Mouse (Mus musculus) neural tube, embryonic 10.5 days (tissue): ENCODE results near the gene Lrrc1.

Experiments
- DNase-seq: peaks from one replicate; pipeline ENCODE4 v3.0.0-alpha.2; 2017; ENCODE audit warnings: low spot score; ENCODE audit errors: extremely low spot score

Lrrc1 gene

DNA sequence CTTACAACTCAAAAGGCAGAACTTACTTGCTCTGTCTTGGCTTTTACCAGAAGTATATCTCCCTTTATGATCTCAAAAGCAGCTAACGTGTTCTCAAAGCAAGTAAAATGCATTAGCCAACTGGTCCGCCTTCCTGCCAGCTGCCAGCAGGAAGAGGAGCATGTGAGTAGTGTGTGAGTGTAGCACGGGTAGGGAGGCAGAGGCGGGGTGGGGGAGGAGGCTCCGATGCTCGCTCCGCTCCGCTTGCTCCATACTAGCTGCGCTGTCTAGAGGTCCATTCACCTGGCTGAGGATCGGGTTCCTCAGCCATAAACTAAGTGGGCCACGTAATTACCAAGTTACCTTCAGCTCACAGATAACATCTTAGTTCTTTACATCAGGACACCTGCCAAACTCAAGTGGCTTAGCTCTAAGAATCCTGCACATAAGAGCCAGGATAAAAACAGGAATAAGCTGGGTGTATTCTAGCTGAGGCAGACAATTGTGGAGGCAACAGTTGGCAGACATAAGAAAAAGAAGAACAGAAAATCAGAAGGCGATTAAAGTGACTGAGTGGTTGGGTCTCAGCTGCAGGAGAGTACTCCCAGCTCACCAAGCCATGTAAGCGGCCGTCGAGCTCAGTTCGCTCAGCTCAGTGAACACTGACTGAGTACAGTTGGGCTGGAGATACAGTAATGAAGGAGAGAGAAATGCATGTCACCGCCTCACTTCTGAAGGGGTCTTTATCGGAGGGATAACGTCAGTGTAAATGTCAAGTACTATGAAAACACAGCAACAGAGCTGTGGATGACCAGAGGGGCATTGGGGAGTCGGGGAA is 74.7 kb downstream of the Lrrc1 start:
- DNase-seq, result no peak

DNA sequence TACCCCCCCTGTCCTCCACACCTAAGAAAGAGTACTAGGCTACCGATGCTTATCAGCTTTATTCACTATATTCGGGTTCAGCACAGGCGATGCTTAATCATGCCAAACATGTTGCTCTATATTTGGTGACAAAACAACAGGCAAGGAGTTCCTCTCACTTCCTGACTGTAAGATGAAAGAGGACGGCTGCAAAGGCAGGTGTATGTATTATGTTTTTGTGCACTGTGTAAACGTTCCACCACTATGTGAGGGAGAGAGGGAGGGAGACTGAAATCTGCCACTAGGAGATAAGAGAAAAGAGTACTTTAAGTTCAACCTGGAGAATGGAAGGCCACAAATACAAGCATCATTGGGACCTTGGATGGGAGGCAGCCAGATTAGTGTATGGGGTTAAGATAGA is 77.7 kb downstream of the Lrrc1 start:
- no peak for DNase-seq

DNA sequence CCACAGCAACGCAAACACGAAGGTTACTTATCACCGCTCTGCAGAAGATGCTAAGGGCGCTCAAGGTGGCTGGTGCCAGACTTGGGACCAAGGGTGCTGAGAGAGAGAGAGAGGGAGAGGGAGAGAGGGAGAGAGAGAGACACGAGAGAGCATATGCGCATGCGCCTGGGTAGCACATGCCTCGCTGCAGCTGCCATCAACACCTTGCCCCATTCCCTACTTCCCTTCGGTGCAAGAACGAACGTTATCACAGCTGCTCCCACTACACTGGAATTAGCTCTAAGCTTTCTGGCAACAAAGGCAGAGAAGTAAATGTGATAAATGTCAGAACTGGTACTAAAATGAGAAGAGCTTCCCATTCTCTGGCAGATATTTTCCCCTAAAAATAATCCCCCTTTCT is 79.3 kb downstream of the Lrrc1 start:
- DNase-seq, result no peak

DNA sequence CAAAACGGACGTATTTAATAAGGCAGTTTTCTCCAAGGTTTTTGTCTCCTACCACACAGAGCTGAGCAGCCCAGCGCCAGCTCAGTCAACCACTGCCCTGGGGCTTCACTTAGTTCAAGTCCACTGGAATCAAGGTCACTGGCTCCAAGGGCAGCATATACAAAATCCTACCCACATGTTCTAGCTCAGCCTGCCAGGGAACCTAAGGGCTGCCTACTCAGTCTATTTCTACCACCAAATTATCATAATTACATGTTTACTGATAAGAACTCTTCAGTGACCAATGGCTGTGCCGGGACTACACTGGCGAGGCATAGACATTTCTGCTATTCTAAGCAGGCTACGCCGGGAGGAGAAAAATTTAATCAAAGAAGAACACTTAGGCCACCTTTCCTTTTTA is 80.8 kb downstream of the Lrrc1 start:
- no peak for DNase-seq

DNA sequence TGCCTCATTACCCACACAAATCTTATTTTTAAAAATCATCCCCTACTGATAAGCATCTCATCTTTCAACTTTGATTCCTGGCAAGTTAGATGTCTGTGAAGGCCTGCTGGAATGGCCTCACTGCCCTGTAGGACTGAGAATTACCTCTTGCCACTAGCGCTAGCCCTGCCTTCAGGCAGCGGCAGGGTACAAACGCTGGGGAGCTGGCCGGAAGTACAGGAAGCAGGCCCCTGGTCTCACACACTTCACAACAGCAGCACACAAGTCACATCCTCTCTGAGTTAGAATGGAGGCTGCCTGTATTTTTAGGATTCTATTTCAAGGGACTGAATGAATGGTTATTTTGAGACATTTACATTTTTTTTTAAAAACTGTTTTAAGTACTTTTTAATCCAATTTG is 81.5 kb downstream of the Lrrc1 start:
- DNase-seq, result no peak

DNA sequence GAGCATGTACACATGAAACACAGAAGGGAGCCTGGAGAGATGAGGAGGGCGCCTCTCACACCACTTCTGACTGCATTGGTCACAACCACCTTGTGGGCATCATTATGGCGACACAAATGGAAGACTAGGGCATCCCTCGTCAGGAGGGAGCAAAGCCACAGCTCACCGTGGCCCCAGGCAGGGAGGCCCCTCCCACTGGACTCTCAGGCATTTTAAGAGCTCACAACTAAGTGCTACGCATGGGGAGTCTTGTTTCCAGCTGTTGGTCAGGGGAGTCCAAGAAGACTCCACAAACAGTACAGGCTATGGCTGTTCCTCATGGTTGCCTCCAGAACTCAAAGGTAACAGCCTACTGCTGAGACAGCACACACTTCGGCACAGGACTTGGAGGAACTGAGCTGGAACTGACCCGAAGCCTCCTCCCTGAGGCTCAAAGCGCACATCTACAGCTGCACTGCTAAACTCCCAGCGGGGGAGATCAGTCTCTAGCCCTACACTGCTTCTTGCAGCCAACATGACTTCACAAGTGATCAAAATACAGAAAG is 83.2 kb downstream of the Lrrc1 start:
- DNase-seq, result no peak

DNA sequence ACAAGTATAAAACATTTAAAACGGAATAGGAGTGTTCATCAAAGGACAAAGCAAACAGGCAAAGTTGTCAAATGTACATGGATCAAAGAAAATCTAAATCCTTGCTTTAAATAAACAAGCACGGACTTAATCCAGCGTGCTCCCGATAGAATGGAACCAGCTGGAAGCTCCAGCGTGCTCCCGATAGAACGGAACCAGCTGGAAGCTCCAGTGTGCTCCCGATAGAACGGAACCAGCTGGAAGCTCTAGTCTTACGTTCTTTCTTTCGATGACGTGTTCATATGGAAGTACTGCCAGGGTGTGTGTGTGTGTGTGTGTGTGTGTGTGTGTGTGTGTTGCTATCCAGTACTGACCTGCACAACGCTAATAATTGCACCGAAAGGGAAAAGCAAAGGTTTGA is 84.3 kb downstream of the Lrrc1 start:
- no peak for DNase-seq

DNA sequence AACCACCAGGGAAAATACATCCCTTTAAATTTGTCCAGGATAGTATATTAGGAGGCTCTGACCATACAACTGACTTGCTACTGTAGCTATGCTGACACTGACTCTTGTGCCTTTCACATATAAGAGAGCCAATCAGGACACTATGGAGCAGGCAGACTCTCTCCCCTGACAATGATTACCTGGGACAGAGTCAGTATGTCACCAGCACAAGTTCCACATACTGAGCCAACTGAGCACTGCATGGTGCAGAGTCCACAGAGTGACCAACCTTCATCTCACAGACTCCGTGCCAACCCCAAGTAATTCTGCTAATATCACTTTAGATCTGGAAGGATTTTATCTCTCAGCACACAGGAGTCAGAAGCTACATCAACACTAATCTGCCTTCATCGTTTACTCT is 85.3 kb downstream of the Lrrc1 start:
- no peak for DNase-seq

DNA sequence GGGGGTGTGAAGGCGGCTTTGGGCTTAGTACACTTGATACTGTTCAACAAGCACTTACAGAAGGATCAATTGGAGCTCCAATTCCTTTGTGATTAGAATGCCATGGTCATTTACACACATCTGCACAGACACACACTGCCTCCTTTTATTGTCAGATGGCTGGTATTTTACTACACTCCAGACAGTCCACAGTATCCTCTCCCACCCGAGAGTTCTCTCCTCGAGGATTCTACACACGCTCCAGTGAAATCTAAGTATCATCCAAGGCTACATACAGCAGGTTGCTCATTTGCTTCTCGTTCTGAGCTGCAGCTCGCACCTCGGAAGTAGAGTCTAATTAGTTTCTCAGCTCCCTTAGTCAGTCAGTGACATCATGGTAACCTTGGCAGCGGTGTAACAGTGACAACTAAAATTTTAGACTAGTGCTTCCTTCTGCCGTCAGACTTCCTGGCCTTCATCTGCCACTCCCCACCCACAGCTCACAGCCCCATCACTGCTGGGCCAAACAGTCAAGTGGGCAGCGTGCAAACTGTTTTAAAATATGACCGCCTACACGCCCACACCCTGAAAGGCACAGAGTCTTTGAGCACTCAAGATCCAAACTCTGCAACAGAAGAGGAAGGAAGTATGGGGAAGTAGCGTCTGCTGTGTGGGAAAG is 88.4 kb downstream of the Lrrc1 start:
- no peak for DNase-seq

DNA sequence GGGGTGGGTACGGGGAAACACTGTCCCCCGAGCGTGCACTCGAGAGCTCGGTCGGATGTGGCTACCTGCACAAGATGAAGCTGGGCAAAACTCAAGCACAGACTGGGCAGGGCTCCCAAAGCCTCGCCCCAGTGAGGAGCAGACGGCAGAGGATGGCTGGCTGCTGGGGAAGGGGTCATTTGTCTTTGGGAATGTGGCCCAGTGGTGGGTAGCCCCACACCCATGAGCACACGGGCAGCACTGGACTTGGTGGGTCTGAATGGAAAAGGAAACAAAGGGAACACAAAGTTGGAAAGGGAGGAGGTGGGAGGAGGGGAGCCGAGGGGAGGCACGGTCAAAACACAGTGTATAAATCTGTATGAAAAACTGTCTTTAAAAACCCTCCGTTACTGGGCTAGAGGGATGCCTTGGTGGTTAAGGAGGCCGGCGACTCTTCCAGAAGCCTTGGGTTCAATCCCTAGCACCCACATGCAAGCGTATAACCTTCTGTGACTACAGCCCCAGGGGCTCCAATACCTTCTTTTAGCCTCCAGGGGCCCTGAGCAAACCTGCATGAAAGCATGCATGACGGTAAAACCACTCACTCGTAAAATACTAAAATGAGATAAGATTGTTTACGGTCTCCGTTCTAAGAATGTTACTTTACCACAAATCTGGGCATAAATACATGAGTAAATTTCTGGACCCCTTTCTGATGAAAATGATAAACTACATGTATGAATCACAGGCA is 89.1 kb downstream of the Lrrc1 start:
- no peak for DNase-seq

DNA sequence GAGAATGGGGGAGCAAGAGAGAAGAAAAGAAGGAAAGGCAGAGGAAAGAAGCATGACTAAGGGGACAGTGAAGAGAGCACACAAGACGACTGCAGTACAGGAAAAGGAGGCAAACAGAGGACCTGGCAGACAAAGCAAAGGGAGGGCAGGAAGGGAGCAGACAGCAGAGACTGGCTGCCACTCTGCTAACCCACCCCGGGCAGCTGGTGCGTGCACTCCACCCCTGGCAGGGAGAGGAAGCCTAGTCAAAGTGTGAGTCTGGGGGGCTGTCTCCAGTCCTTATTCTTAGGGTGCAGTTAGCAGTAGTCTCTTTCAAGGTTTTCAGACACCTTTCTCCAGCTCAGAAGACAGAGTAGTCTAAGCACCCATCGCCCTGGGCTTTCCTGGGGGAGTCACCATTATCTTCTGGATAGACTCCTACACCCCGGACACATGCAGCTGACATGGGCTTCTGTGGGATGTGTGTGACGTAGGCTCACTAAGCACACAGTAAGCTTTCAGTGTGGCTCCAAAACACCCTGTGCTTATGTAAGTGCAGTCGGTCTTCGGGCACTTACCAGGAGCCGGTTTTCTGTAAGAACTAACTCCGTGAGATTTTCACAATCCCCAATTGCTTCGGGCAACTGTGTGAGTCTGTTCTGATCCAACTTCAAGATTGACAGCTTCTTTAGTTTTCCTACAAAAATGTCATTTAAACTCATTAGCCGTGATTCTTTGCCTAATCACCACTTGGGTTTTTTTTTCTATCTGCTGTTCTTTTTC is 92.4 kb downstream of the Lrrc1 start:
- DNase-seq, result no peak

DNA sequence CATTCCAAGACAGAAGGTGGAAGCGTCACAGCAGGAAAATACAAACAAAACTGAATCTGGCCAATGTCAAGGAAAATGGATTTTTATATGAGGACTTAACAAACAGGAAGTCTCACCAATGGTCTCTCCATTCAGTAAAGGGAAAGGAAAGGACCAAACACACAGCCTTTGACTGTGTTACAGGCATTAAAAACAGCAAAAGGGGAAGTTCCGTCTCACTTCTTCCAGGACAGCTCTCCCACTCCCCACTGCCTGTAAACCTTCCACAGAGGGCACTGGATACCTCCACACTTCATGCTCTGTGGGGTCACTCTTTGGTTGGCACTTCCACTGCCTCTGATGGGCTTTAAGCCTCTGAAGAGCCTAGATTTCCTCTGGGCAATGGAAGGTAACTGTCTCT is 94.2 kb downstream of the Lrrc1 start:
- no peak for DNase-seq

DNA sequence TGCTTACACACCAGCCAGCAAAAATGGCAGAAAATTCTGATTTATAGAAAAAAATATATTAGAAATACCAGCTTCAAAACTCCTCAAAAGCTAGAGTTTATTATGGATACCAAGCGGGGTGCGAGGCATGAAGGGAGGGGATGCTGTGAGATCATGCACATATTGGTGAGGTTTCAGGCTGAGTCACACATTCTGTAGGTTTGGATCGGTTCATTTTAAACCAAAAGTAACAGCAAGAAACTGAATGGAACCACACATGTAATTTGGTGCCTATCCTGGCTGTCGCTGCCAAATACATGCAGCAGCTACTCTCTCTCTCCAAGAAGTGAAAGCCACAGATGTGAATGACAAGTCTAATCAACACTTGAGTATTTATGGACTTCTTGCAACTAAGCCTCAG is 99.8 kb downstream of the Lrrc1 start:
- no peak for DNase-seq

DNA sequence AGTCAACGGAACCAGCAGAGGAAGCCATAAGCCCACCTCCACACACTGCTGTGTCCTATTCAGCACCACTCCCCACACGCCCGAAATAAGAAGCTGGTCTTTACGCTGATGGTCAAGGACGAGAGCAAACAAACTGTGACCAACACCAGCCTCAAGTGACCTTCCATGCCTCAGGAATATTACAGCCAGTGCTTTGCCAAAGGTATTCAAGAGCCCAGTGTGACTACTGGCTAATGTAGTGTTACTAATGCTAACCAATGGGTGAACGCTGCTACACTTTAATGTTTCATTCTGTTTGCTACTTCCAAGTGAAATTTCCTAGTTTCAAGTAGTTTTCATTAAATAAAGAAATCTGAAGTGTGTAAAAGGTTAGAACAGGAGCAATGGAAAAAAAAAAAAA is 105.3 kb downstream of the Lrrc1 start:
- DNase-seq, result no peak

DNA sequence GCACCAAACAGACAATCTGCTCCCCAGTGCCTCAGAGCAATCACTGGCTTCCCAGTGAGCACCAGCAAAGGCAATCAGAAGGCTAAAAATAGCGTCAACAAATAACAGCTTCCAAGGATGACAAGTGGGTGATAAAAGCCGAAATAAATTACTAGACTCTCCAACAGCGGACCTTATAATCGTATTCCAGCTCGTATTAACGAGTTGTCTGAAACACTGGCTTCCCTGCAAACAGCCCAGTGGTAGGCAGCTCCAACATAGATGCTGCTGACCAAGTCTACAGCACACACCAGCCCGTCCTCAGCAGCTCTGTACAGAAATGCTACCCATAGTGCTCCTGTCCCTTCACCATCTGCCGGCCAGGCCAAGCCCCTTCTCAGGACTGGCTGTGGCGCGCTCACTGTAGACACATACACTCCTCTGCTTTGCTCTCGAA is 105.8 kb downstream of the Lrrc1 start:
- DNase-seq, result no peak

DNA sequence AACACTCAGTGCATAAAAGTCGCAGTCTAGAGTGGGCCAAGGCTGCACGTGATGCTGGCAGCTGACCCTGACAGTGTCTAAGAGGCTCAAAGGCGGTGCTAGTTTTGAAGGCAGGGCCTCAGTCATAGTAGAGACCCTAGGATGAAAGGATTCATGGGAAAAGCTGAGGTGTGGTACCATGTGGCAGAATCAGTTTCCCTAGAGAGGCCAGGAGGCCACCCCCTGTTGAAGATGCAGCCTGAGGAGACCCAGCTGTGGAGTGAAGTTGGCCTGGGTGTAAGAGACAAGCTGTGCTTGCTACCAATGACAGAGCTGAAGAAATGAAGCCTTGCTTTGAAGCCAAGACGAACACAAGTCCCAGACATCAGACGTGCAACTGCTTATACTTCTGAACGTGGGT is 107.5 kb downstream of the Lrrc1 start:
- no peak for DNase-seq

DNA sequence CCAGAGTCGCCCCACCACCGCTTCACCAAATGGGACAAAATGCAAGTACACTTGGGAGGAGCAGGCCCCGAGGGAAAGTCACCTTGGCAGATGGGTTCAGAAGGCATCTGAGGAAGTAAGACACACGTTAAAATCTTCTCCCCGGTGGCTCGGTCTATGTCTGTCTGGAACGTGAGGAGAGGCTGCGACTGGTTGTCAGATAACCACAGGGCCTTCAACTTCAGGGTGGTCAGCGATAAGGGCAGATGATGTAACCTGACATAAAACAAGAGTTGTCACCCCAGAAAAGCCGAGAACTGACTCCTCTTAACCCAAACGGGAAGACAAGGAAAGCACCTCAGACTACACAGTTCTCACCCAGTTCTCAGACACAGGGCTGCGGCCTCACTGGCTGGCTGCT is 109.7 kb downstream of the Lrrc1 start:
- DNase-seq, result no peak

DNA sequence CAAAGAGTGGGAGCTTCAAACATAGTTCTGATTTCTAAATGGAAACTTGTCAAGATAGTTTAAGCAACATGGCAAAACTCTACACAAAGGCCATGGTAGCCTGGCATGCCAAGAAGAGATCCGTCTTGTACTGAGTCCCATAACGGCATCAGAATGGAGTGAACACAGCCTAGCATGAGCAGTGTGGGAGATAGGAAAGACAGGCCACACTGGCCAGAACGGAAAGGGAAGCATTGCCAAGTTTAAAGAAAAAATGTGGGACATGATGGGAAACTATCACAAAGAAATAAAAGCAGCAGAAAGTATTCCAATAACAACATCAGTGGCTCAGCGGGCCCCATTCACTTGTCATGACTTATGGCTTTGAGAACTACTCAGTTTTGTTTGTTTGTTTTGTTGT is 111.2 kb downstream of the Lrrc1 start:
- DNase-seq, result no peak

DNA sequence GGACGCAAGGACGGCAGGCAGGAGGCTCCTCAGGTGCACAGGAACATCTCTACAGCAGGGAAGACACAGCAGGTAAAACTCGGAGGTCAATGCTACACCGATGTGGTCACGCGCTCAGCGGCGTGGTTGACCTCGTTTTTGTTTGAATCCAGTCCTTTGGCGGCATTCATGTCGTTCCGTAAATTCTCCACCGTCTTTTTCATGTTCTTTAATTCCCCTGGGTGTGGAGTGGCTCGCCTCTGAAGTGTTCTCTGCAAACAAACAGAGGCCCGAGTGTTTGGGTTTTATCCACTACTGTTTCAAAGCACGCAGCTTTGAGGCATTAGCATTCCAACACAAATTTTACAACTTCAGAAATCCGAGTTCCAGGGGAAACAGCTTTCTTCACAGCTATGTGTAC is 112.6 kb downstream of the Lrrc1 start:
- no peak for DNase-seq

DNA sequence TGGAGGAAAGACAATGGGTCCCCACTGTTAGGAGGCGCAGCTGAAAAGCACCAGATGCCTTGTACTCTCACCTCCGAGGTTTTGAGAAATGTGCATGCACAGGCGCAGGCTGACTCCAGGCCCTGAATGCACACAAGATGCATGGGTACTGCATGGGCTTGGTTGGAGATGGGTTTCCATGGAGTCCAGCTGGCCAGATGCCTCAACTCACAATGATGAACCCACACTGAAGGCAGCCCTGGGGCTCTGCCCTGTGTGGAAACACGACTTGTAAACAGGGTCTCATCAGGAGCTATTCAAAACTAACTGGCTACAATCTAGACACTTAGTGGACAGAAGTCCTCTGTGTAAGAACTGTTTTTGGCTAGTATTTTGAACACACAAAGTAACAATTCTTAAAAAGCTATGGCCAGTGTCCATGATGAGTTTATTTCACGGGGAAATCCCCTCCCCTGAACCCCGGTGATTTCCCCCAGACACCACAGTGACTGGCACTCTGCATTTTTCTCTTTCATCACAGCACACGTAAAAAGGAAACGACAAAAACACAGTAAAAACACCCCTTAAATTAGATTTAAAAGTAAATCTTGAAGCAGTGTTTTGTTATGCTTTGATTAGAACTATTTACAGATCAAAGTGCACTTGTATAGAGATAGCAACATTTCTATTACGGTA is 114.1 kb downstream of the Lrrc1 start:
- no peak for DNase-seq
